Mouse (Mus musculus): ENCODE measurements at regions not wholly inside any gene's neighbourhood (a gene's known extent, or its start where the extent isn't known, plus 50 kb on each side); places are given as distances from the start of the nearest gene placed in this dataset.

GRCm38 (mm10) chr1:110813191-110813590, 164.2 kb downstream of the Cdh19 start:
- no peak overlapping the region for H3K27ac ChIP-seq
- WGBS = 92% methylated on average over 7 of the region's 7 CpGs
- H3K4me2 ChIP-seq = no peak overlapping the region
- no peaks in the 10 kb centered on the region for H3K9me3 ChIP-seq (replicated peaks)
- no peak overlapping the region for H3K4me3 ChIP-seq (replicated peaks)
- H3K9ac ChIP-seq = no peak overlapping the region
- H3K36me3 ChIP-seq = no peaks in the 10 kb centered on the region
- no peaks in the 10 kb centered on the region for H3K27me3 ChIP-seq
- no peak for ATAC-seq (replicated peaks; ENCODE audit: low FRiP score)
- H3K4me1 ChIP-seq = no peaks in the 10 kb centered on the region

GRCm38 (mm10) chr1:110799157-110799764, 178.1 kb downstream of the Cdh19 start:
- Histone ChIP-seq H3K27me3 (no peaks in the 10 kb centered on the region), H3K4me1 (no peaks in the 10 kb centered on the region), H3K9me3 (replicated peaks) (no peaks in the 10 kb centered on the region), H3K4me3 (replicated peaks) (no peak overlapping the region), H3K4me2 (no peak overlapping the region), H3K9ac (no peak overlapping the region), H3K27ac (no peak overlapping the region), H3K36me3 (no peaks in the 10 kb centered on the region)
- ATAC-seq (replicated peaks; ENCODE audit: low FRiP score) = peak; percentile 92
- WGBS = 25% methylated on average over 5 of the region's 5 CpGs

- Histone ChIP-seq H3K9ac (no peak overlapping the region), H3K36me3 (no peaks in the 10 kb centered on the region), H3K4me2 (no peak overlapping the region), H3K4me1 (no peaks in the 10 kb centered on the region), H3K27ac (no peak overlapping the region), H3K27me3 (no peaks in the 10 kb centered on the region), H3K9me3 (replicated peaks) (no peaks in the 10 kb centered on the region), H3K4me3 (replicated peaks) (no peak overlapping the region)
- ATAC-seq (replicated peaks; ENCODE audit: low FRiP score) = no peak
Measured at GRCm38 (mm10) chr1:110790586-110790985, 186.8 kb downstream of the Cdh19 start.

- Histone ChIP-seq H3K4me1 (no peaks in the 10 kb centered on the region), H3K36me3 (no peaks in the 10 kb centered on the region), H3K9me3 (replicated peaks) (no peaks in the 10 kb centered on the region), H3K27me3 (no peaks in the 10 kb centered on the region), H3K27ac (no peak overlapping the region), H3K4me2 (no peak overlapping the region), H3K4me3 (replicated peaks) (no peak overlapping the region), H3K9ac (no peak overlapping the region)
- ATAC-seq (replicated peaks; ENCODE audit: low FRiP score) = no peak
- 76% methylated on average over 1 of the region's 1 CpGs for WGBS
Measured at GRCm38 (mm10) chr1:110775391-110775790, 202.0 kb downstream of the Cdh19 start.

GRCm38 (mm10) chr1:110774848-110775247, 202.5 kb downstream of the Cdh19 start:
- Histone ChIP-seq H3K9ac (no peak overlapping the region), H3K27me3 (no peaks in the 10 kb centered on the region), H3K27ac (no peak overlapping the region), H3K36me3 (no peaks in the 10 kb centered on the region), H3K4me2 (no peak overlapping the region), H3K9me3 (replicated peaks) (no peaks in the 10 kb centered on the region), H3K4me3 (replicated peaks) (no peak overlapping the region), H3K4me1 (no peaks in the 10 kb centered on the region)
- no peak for ATAC-seq (replicated peaks; ENCODE audit: low FRiP score)

GRCm38 (mm10) chr1:110774096-110774495, 203.3 kb downstream of the Cdh19 start:
- Histone ChIP-seq H3K9me3 (replicated peaks) (no peaks in the 10 kb centered on the region), H3K4me3 (replicated peaks) (no peak overlapping the region), H3K27me3 (no peaks in the 10 kb centered on the region), H3K9ac (no peak overlapping the region), H3K36me3 (no peaks in the 10 kb centered on the region), H3K4me1 (no peaks in the 10 kb centered on the region), H3K4me2 (no peak overlapping the region), H3K27ac (no peak overlapping the region)
- WGBS = 91% methylated on average over 2 of the region's 2 CpGs
- no peak for ATAC-seq (replicated peaks; ENCODE audit: low FRiP score)

- H3K4me3 ChIP-seq (replicated peaks) = no peak overlapping the region
- ATAC-seq (replicated peaks; ENCODE audit: low FRiP score) = no peak
- H3K4me2 ChIP-seq = no peak overlapping the region
- H3K36me3 ChIP-seq = no peaks in the 10 kb centered on the region
- no peaks in the 10 kb centered on the region for H3K4me1 ChIP-seq
- no peak overlapping the region for H3K9ac ChIP-seq
- no peaks in the 10 kb centered on the region for H3K9me3 ChIP-seq (replicated peaks)
- H3K27me3 ChIP-seq = no peaks in the 10 kb centered on the region
- no peak overlapping the region for H3K27ac ChIP-seq
Measured at GRCm38 (mm10) chr1:110724900-110725299, 252.5 kb downstream of the Cdh19 start.

All from kidney, embryonic 15.5 days (tissue).